Mouse (Mus musculus) midbrain, embryonic 15.5 days (tissue): ENCODE data around the gene Kdf1. TPM values are rescaled to one million over a fixed set of nuclear protein-coding genes. Genes with fewer than 3 reads are reported as not detected.
A peak's percentile ranks its signal among the peaks of the same experiment; 100 is the strongest.

Experiments
- ATAC-seq: fragments of 200-750 bp; cut with Nextera tagmentation; replicated peaks from 2 replicates; pipeline ENCODE4 v1.8.0; 2017; ENCODE audit warnings: moderate TSS enrichment
- H3K27ac ChIP-seq: fragments of 300-500 bp; sonication (generic); 2 replicates; pipeline ENCODE4 v1.5.1; 2015; ENCODE audit warnings: mild to moderate bottlenecking, inconsistent platforms
- H3K27me3 ChIP-seq: fragments of 300-500 bp; sonication (generic); replicated peaks from 2 replicates; pipeline ENCODE4 v1.6.1; 2015; ENCODE audit warnings: inconsistent platforms
- H3K36me3 ChIP-seq: fragments of 300-500 bp; sonication (generic); replicated peaks from 2 replicates; pipeline ENCODE4 v1.6.1; 2015; ENCODE audit warnings: inconsistent platforms
- H3K4me1 ChIP-seq: fragments of 300-500 bp; sonication (generic); 2 replicates; pipeline ENCODE4 v1.6.1; 2015; ENCODE audit warnings: inconsistent platforms
- H3K4me2 ChIP-seq: fragments of 300-500 bp; sonication (generic); 2 replicates; pipeline ENCODE4 v1.6.1; 2015; ENCODE audit warnings: inconsistent platforms, mild to moderate bottlenecking, moderate library complexity
- H3K4me3 ChIP-seq: fragments of 300-500 bp; sonication (generic); 2 replicates; pipeline ENCODE4 v1.5.1; 2015; ENCODE audit warnings: mild to moderate bottlenecking, inconsistent platforms
- H3K9ac ChIP-seq: fragments of 300-500 bp; sonication (generic); 2 replicates; pipeline ENCODE4 v1.6.1; 2015; ENCODE audit warnings: mild to moderate bottlenecking, inconsistent platforms
- H3K9me3 ChIP-seq: fragments of 300-500 bp; sonication (generic); 2 replicates; pipeline ENCODE4 v1.6.1; 2016; ENCODE audit warnings: inconsistent platforms
- WGBS: fragments of 180-500 bp; shearing (Covaris S2); methylation state at CpG from one replicate; pipeline ENCODE4 v1.1.7; 2015; ENCODE audit warnings: mixed read lengths; 5-methylcytosine and 5-hydroxymethylcytosine counted together
- microRNA-seq: library from miRNA; unstranded; fragments of <30 nt; microRNA quantifications from one replicate; pipeline ENCODE4, GENCODE M21; 2016
- polyA plus RNA-seq: library from polyadenylated mRNA; unstranded; fragments of >200 nt; fragmentation: Nextera tagmentation; extraction: Ambion mirVana; gene quantifications from 2 replicates; pipeline ENCODE4 v1.2.1, GENCODE M21; 2015

The Kdf1 gene
- polyA plus RNA-seq, 1 experiment from 2014 or later: 0.99 TPM

DNA sequence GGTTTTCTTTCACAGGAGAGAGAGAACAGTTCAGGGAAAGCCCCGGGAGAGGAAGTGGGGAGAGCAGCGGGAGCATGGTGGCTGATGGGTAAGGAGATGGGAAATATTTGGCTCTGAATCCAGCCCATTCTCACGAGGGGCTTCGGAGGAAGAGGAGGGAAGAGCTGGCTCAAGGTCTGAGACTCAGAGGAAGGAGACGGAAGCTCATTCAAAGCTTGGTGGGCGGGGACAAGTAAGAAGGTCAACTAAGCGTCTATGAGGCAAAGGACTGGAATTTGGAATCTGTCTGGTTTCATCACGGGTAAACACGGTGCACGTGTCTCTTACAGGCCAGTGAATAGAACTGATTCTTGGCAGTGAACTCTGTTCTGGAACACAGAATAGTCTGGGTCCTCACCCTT, 51.3 kb downstream of the Kdf1 start:
- no peak for ATAC-seq
- Histone ChIP-seq H3K4me1 (peaks cover 1% of the 10 kb centered on the region), H3K27me3 (no peaks in the 10 kb centered on the region), H3K9me3 (no peaks in the 10 kb centered on the region), H3K4me2 (no peak overlapping the region), H3K27ac (no peak overlapping the region), H3K4me3 (no peak overlapping the region), H3K36me3 (no peaks in the 10 kb centered on the region), H3K9ac (no peak overlapping the region)
- 73% methylated on average over 10 of the region's 10 CpGs for WGBS

DNA sequence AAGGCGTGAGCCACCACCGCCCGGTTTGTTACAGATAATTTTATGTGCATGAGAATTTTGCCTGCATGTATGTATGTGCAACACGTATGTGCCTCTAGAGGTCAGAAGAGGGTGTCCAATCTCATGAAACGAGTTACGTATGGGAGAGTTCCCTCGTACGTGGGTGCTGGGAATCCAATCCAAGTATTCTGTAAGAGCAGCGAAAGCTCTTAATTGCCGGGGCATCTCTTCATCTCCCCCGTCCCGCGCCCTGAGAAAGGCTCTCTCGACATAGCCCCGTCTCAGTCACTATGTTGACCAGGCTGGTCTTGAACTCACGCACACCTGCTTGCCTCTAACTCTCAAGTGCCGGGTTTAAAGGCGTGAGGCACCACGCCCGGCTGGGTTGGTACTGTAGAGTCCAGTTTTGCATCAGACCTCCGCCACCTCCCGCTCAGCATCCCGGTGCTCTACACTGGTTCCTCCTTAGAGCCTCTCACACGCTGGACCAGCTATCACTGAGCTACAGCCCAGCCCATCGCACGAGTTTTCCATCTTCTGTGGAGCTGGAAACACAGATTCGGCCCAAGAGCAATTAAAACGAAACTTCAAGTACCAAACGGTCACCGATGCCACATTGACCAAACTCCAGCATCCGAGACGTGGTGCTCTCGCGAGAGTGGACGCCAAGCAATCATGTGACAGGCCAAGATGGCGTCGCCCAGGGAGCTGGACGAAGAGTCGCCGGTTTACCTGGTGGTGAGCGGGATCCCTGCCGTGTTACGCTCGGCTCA, 55.5 kb downstream of the Kdf1 start, which contains the start of gene Gpatch3:
Gpatch3 (plus strand) TSS at position 676 of the 773 bp plus-strand sequence.
- no peaks in the 10 kb centered on the region for H3K9me3 ChIP-seq
- peak within 1 kb of the TSS; percentile 90 for H3K4me2 ChIP-seq
- peaks cover 8% of the 10 kb centered on the region for H3K4me1 ChIP-seq
- peak within 1 kb of the TSS; percentile 92 for H3K9ac ChIP-seq
- H3K27ac ChIP-seq: peak within 1 kb of the TSS; percentile 86
- H3K36me3 ChIP-seq: peaks cover 4% of the 10 kb centered on the region; the same call in 1 of the 2 replicates
- ATAC-seq: peak; percentile 96
- H3K27me3 ChIP-seq: no peaks in the 10 kb centered on the region
- peak within 1 kb of the TSS; percentile 99 for H3K4me3 ChIP-seq
- 5% methylated on average over 44 of the region's 44 CpGs for WGBS

DNA sequence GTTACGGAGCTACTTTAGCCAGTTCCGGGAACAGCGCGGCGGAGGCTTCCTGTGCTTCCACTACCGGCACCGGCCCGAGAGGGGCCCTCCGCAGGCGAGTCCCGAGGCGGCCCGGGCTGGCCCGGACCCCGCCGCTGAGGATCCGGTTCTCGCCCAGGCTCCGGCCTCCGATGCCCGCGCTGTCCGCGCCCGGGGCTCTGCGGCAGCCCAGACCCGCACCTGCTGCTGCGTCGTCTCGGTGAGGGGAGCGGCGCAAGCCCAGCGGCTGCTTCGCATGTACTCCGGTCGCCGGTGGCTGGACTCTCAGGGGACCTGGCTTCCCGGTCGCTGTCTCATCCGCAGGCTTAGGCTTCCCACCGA, 56.1 kb downstream of the Kdf1 start:
- Histone ChIP-seq H3K27me3 (no peaks in the 10 kb centered on the region), H3K4me3 (peak overlapping the region; percentile 99), H3K27ac (peak overlapping the region; percentile 86), H3K4me2 (peak overlapping the region; percentile 90), H3K9ac (peak overlapping the region; percentile 92), H3K9me3 (no peaks in the 10 kb centered on the region), H3K36me3 (peaks cover 10% of the 10 kb centered on the region; the same call in 1 of the 2 replicates), H3K4me1 (peaks cover 8% of the 10 kb centered on the region)
- WGBS: under 1% methylated on average over 41 of the region's 41 CpGs
- ATAC-seq: peak; percentile 69

DNA sequence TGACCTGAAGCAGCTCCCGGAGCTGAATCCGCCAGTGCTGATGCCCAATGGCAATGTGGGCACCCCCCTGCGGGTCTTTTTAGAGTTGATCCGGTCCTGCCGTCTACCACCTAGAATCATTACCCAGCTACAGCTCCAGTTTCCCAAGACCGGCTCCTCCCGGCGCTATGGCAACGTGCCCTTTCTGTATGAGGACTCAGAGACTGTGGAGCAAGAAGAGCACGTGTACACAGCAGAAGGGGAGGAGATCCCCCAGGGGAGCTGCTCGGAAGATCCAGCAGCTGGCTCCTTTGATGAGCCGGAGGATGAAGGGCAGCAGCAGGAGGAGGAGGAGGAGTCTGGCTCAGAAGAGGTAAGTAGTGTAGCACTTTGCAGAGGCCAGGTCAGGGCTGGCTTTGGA, 59.2 kb downstream of the Kdf1 start:
- no peak overlapping the region for H3K27ac ChIP-seq
- peaks cover 8% of the 10 kb centered on the region for H3K4me1 ChIP-seq
- 0 out of 2 replicates have a peak overlapping the region, but pooled peaks have one; percentile 4 for H3K9ac ChIP-seq
- H3K36me3 ChIP-seq: peaks cover 30% of the 10 kb centered on the region
- no peak overlapping the region for H3K4me3 ChIP-seq
- no peaks in the 10 kb centered on the region for H3K27me3 ChIP-seq
- WGBS: 67% methylated on average over 12 of the region's 12 CpGs
- H3K4me2 ChIP-seq: no peak overlapping the region
- no peak for ATAC-seq
- H3K9me3 ChIP-seq: no peaks in the 10 kb centered on the region

Small RNA genes lying within 50 kb of the gene (microRNA-seq; reads per million reads assigned to microRNA genes)
- not detected for gene Gm23158

Other genes starting within 250 kb of the Kdf1 start
- gene Tmem222, start 241.2 kb upstream of the Kdf1 start, polyA plus RNA-seq: 118 and 120 TPM in 2 replicates
- gene Wdtc1, start 165.5 kb upstream of the Kdf1 start, polyA plus RNA-seq: 23.2 and 26.3 TPM in 2 replicates
- gene Slc9a1, start 149.3 kb upstream of the Kdf1 start, polyA plus RNA-seq: 9.9 and 11.1 TPM in 2 replicates
- gene Tent5b, start 38.8 kb upstream of the Kdf1 start, polyA plus RNA-seq: 0.22 and 0.37 TPM in 2 replicates
- gene Trnp1, start 20.4 kb upstream of the Kdf1 start, polyA plus RNA-seq: 6.4 and 6.9 TPM in 2 replicates
- 246 and 255 TPM in 2 replicates for gene Nudc, start 27.0 kb downstream of the Kdf1 start, polyA plus RNA-seq
- 0.15 TPM in 1 of 2 replicates, not detected in the other for gene Nr0b2, start 34.4 kb downstream of the Kdf1 start, polyA plus RNA-seq
- 8.1 and 9.1 TPM in 2 replicates for gene Gpatch3, start 55.8 kb downstream of the Kdf1 start, polyA plus RNA-seq
- 18.2 and 21.2 TPM in 2 replicates for gene Gpn2, start 65.4 kb downstream of the Kdf1 start, polyA plus RNA-seq
- gene Sfn, start 83.2 kb downstream of the Kdf1 start, polyA plus RNA-seq: 1.2 and 3.4 TPM in 2 replicates
- 6.4 and 9.3 TPM in 2 replicates for gene Zdhhc18, start 131.2 kb downstream of the Kdf1 start, polyA plus RNA-seq
- gene Pigv, start 153.7 kb downstream of the Kdf1 start, polyA plus RNA-seq: 16.0 and 16.2 TPM in 2 replicates
- gene Arid1a, start 237.8 kb downstream of the Kdf1 start, polyA plus RNA-seq: 37.9 and 39.3 TPM in 2 replicates